Comparison of ENCODE assay signal across 8 mouse cellular contexts in genomic region chr3:89337062-89337720, GRCm38 (mm10). TPM values are rescaled to one million over a fixed set of nuclear protein-coding genes. Genes with fewer than 3 reads are reported as not detected.
DNase-seq lines count a peak whose midpoint lies in the region; ATAC-seq lines count a peak whose summit lies in the region.

No protein-coding gene starts in this region.

- H3K4me1 ChIP-seq in kidney, embryonic 14.5 days (ENCODE audit: control insufficient read depth, insufficient read depth, low read length) = peaks cover 53% of the 10 kb centered on the region
- H3K4me1 ChIP-seq in hindbrain, embryonic 10.5 days (replicated peaks) = peaks cover 86% of the 10 kb centered on the region
- H3K4me1 ChIP-seq in midbrain, embryonic 13.5 days (replicated peaks) = peaks cover 65% of the 10 kb centered on the region

- peak overlapping the region; percentile 93 for H3K9ac ChIP-seq in kidney, embryonic 14.5 days (ENCODE audit: low read depth, low read length)
- peak overlapping the region; percentile 82 for H3K9ac ChIP-seq in midbrain, embryonic 13.5 days (replicated peaks)

- peaks cover 25% of the 10 kb centered on the region for H3K36me3 ChIP-seq in kidney, embryonic 14.5 days (ENCODE audit: control insufficient read depth, insufficient read depth, low read length)
- peaks cover 36% of the 10 kb centered on the region for H3K36me3 ChIP-seq in hindbrain, embryonic 10.5 days
- H3K36me3 ChIP-seq in midbrain, embryonic 13.5 days = peaks cover 18% of the 10 kb centered on the region

- no peak for DNase-seq in kidney, postnatal 14 days
- peak; percentile 24 for DNase-seq in Muller cell, postnatal 12 days (ENCODE audit: inconsistent ontology term)
- no peak for DNase-seq in hindbrain, embryonic 10.5 days (ENCODE audit: low spot score)
- DNase-seq in retina, postnatal 1 day = no peak
- no peak for DNase-seq in kidney, adult 8-10 months
- DNase-seq in spleen, adult 18-20 months = no peak

- H3K27ac ChIP-seq in kidney, embryonic 14.5 days (ENCODE audit: low read depth, low read length) = peak overlapping the region; percentile 90
- H3K27ac ChIP-seq in hindbrain, embryonic 10.5 days = peak overlapping the region; percentile 98
- H3K27ac ChIP-seq in midbrain, embryonic 13.5 days = peak overlapping the region; percentile 85

- peak overlapping the region; percentile 67 for H3K4me2 ChIP-seq in kidney, embryonic 14.5 days (replicated peaks; ENCODE audit: low read depth, low read length)
- peak overlapping the region; percentile 84 for H3K4me2 ChIP-seq in midbrain, embryonic 13.5 days (replicated peaks)

- WGBS in kidney, embryonic 14.5 days = 0% methylated on average over 15 of the region's 21 CpGs
- WGBS in hindbrain, embryonic 10.5 days = 1% methylated on average over 21 of the region's 21 CpGs
- WGBS in midbrain, embryonic 13.5 days = under 1% methylated on average over 18 of the region's 21 CpGs

- peak overlapping the region; percentile 95 for H3K4me3 ChIP-seq in kidney, embryonic 14.5 days (ENCODE audit: low read length)
- peak overlapping the region; percentile 89 for H3K4me3 ChIP-seq in hindbrain, embryonic 10.5 days
- H3K4me3 ChIP-seq in midbrain, embryonic 13.5 days (replicated peaks) = peak overlapping the region; percentile 79

- H3K9me3 ChIP-seq in kidney, embryonic 14.5 days (ENCODE audit: control insufficient read depth, low read length) = no peaks in the 10 kb centered on the region
- H3K9me3 ChIP-seq in hindbrain, embryonic 10.5 days = no peaks in the 10 kb centered on the region
- no peaks in the 10 kb centered on the region for H3K9me3 ChIP-seq in midbrain, embryonic 13.5 days

- ATAC-seq in kidney, embryonic 14.5 days (ENCODE audit: low FRiP score, low TSS enrichment) = no peak
- no peak; the same call in 1 of the 2 replicates for ATAC-seq in midbrain, embryonic 13.5 days

- no peaks in the 10 kb centered on the region for H3K27me3 ChIP-seq in kidney, embryonic 14.5 days (ENCODE audit: control insufficient read depth, insufficient read depth, low read length)
- peaks cover 19% of the 10 kb centered on the region; the same call in 1 of the 2 replicates for H3K27me3 ChIP-seq in hindbrain, embryonic 10.5 days (ENCODE audit: insufficient read depth, poor library complexity, severe bottlenecking)
- H3K27me3 ChIP-seq in midbrain, embryonic 13.5 days = 0 out of 2 replicates have a peak, but pooled peaks cover 3% of the 10 kb centered on the region

RNA-seq across cellular contexts. Expression of gene Efna4, which starts 0.6 kb away (rescaled TPM):
- polyA plus RNA-seq in kidney, embryonic 14.5 days (2014; fragmentation: Nextera tagmentation; extraction: Ambion mirVana) = 30.1 and 36.6 TPM in 2 replicates
- 22.4 and 23.2 TPM in 2 replicates for polyA plus RNA-seq in hindbrain, embryonic 10.5 days (2016; fragmentation: Nextera tagmentation; extraction: Ambion mirVana)
- 8.8 and 11.4 TPM in 2 replicates for polyA plus RNA-seq in midbrain, embryonic 13.5 days (2015; fragmentation: Nextera tagmentation; extraction: Ambion mirVana)

RNA-seq across cellular contexts. Expression of gene Adam15, which starts 12.6 kb away (rescaled TPM):
- 35.9 and 47.1 TPM in 2 replicates for polyA plus RNA-seq in kidney, embryonic 14.5 days (2014; fragmentation: Nextera tagmentation; extraction: Ambion mirVana)
- polyA plus RNA-seq in hindbrain, embryonic 10.5 days (2016; fragmentation: Nextera tagmentation; extraction: Ambion mirVana) = 36.4 and 38.1 TPM in 2 replicates
- 28.2 and 34.2 TPM in 2 replicates for polyA plus RNA-seq in midbrain, embryonic 13.5 days (2015; fragmentation: Nextera tagmentation; extraction: Ambion mirVana)

RNA-seq across cellular contexts. Expression of gene Efna3, which starts 14.4 kb away (rescaled TPM):
- 9.7 and 10.1 TPM in 2 replicates for polyA plus RNA-seq in kidney, embryonic 14.5 days (2014; fragmentation: Nextera tagmentation; extraction: Ambion mirVana)
- 5.9 and 10.7 TPM in 2 replicates for polyA plus RNA-seq in hindbrain, embryonic 10.5 days (2016; fragmentation: Nextera tagmentation; extraction: Ambion mirVana)
- polyA plus RNA-seq in midbrain, embryonic 13.5 days (2015; fragmentation: Nextera tagmentation; extraction: Ambion mirVana) = 21.8 and 22.5 TPM in 2 replicates

RNA-seq across cellular contexts. Expression of gene Dcst2, which starts 24.6 kb away (rescaled TPM):
- 0.18 and 0.30 TPM in 2 replicates for polyA plus RNA-seq in kidney, embryonic 14.5 days (2014; fragmentation: Nextera tagmentation; extraction: Ambion mirVana)
- 0.34 TPM in 1 of 2 replicates, not detected in the other for polyA plus RNA-seq in hindbrain, embryonic 10.5 days (2016; fragmentation: Nextera tagmentation; extraction: Ambion mirVana)
- polyA plus RNA-seq in midbrain, embryonic 13.5 days (2015; fragmentation: Nextera tagmentation; extraction: Ambion mirVana) = 0.19 and 0.24 TPM in 2 replicates

RNA-seq across cellular contexts. Expression of gene Dcst1, which starts 27.9 kb away (rescaled TPM):
- polyA plus RNA-seq in kidney, embryonic 14.5 days (2014; fragmentation: Nextera tagmentation; extraction: Ambion mirVana) = 0.63 and 1.5 TPM in 2 replicates
- polyA plus RNA-seq in hindbrain, embryonic 10.5 days (2016; fragmentation: Nextera tagmentation; extraction: Ambion mirVana) = 0.09 and 0.33 TPM in 2 replicates
- 0.88 and 0.93 TPM in 2 replicates for polyA plus RNA-seq in midbrain, embryonic 13.5 days (2015; fragmentation: Nextera tagmentation; extraction: Ambion mirVana)
